8 mouse cellular contexts compared by ENCODE assay signal in the genomic region with DNA sequence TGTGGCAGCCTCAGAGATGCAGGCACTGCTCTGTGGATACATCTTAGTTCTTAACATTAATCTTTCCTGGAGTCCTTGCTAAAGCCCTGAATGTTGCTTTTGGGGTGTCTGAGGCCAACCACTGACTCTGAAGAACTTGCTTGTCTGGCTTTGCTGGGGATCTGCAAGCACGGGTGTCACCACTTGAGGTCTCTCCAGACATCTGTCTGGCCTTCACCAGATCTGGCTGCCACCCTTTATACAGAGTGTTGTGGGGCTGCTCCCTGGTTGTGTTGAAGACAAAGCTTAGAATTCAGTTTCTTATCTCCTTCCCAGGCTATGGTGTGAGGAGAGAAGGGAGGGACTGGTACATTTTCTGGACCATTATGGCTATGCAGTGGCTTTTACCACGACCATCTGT. TPM values are rescaled to one million over a fixed set of nuclear protein-coding genes. Genes with fewer than 3 reads are reported as not detected.
A peak's percentile ranks its signal among the peaks of the same experiment; 100 is the strongest.
DNase-seq lines count a peak whose midpoint lies in the region; ATAC-seq lines count a peak whose summit lies in the region.

No protein-coding gene starts in this region.

- intact Hi-C loops in gastrocnemius, postnatal 14 days (cut with DNase I; ENCODE audit: low total_unique reads): loop anchor here (5.0 to 10.0 kb wide), 2 partner anchors 81 to 368 kb away; no protein-coding TSS in a partner anchor
- intact Hi-C loops in heart, postnatal 14 days (cut with DNase I): loop anchor here (2.0 to 5.0 kb wide), 2 partner anchors 327 to 373 kb away; no protein-coding TSS in a partner anchor

- peak; percentile 46 for DNase-seq in gastrocnemius, postnatal 14 days
- DNase-seq in gastrocnemius, adult 8-10 months (ENCODE audit: low spot score in 2 of 2): no peak
- peak; percentile 28 for DNase-seq in ovary, postnatal 36 days (ENCODE audit: low spot score)
- DNase-seq in ovary, postnatal 14 days (ENCODE audit: low spot score): no peak
- peak; percentile 19 to 39 for DNase-seq in heart, postnatal 14 days
- peak; percentile 25 for DNase-seq in thymus, postnatal 25 days

- ATAC-seq in monocyte, adult 5-6 weeks (replicated peaks; ENCODE audit: insufficient number of reproducible peaks, low FRiP score, low TSS enrichment, poor library complexity, severe bottlenecking): no peak
- ATAC-seq in erythroid progenitor cell, adult 5-6 weeks (replicated peaks; ENCODE audit: low FRiP score, poor library complexity, severe bottlenecking): no peak

RNA-seq across cellular contexts. Expression of a gene that starts 52.5 kb away (rescaled TPM):
- under 1 TPM; 0.51 to 0.58 TPM for total RNA-seq in gastrocnemius, postnatal 14 days (2021)
- not detected for total RNA-seq in gastrocnemius, adult 8-10 months (2022)
- total RNA-seq in heart, postnatal 14 days (2021): under 1 TPM; 0.33 to 0.46 TPM
- 0.19 to 1.4 TPM (median 1.1 TPM) in 3 replicates for total RNA-seq in monocyte, adult 5-6 weeks (2017)
- total RNA-seq in erythroid progenitor cell, adult 5-6 weeks (2015; ENCODE audit: low replicate concordance): not detected in 2 replicates
- total RNA-seq in erythroid progenitor cell, adult 5-6 weeks (2017; ENCODE audit: low replicate concordance): not detected in 2 replicates

Comparison
In these comparisons a context has a peak if more than half of its experiments do, and no peak if none do; other contexts are left out.
1. DNase-seq: peak in gastrocnemius, postnatal 14 days (single experiment), ovary, postnatal 36 days (single experiment), heart, postnatal 14 days (2 of 2) and thymus, postnatal 25 days (single experiment); none in gastrocnemius, adult 8-10 months (0 of 2) and ovary, postnatal 14 days (single experiment).